Mouse (Mus musculus): ENCODE measurements around the gene Ppie. TPM values are rescaled to one million over a fixed set of nuclear protein-coding genes. Genes with fewer than 3 reads are reported as not detected.
"Not testable (repeated sequence)": the region's sequence is repeated elsewhere in the genome, so short reads cannot be mapped to it uniquely, and the experiment has no call there.

Ppie gene
- 61.7 and 65.7 TPM in 2 replicates for polyA plus RNA-seq (2014; fragmentation: Nextera tagmentation; extraction: Ambion mirVana)

- Histone ChIP-seq H3K4me1 (ENCODE audit: control insufficient read depth, insufficient read depth, low read length) (peaks cover 16% of the 10 kb centered on the region), H3K9ac (replicated peaks; ENCODE audit: low read length) (peak within 1 kb of the TSS; percentile 57), H3K4me3 (replicated peaks; ENCODE audit: low read depth, low read length) (peak within 1 kb of the TSS; percentile 66), H3K9me3 (ENCODE audit: control insufficient read depth, low read length) (no peaks in the 10 kb centered on the region), H3K27ac (replicated peaks; ENCODE audit: low read depth, low read length) (peak within 1 kb of the TSS; percentile 76), H3K27me3 (ENCODE audit: control insufficient read depth, insufficient read depth, low read length) (no peaks in the 10 kb centered on the region), H3K4me2 (ENCODE audit: low read length) (peak within 1 kb of the TSS; percentile 82), H3K36me3 (ENCODE audit: control insufficient read depth, insufficient read depth, low read length) (peaks cover 19% of the 10 kb centered on the region)
- ATAC-seq (ENCODE audit: low FRiP score, low TSS enrichment) (peak; percentile 95), DNase-seq (peak; percentile 94)
- under 1% methylated on average over 34 of the region's 34 CpGs for WGBS
These were observed at the start of gene Ppie for GRCm38 (mm10) chr4:123139513-123140154. Ppie (minus strand) TSS chr4:123139951.

GRCm38 (mm10) chr4:123184816-123185215 is 45.1 kb upstream of the Ppie start:
- H3K4me2 ChIP-seq (ENCODE audit: low read length) = peak overlapping the region; percentile 76
- peak overlapping the region; percentile 43; the same call in 1 of the 2 replicates for H3K27ac ChIP-seq (replicated peaks; ENCODE audit: low read depth, low read length)
- H3K4me1 ChIP-seq (ENCODE audit: control insufficient read depth, insufficient read depth, low read length) = peaks cover 15% of the 10 kb centered on the region
- ATAC-seq (ENCODE audit: low FRiP score, low TSS enrichment) (no peak), DNase-seq (peak; percentile 76)
- no peaks in the 10 kb centered on the region for H3K36me3 ChIP-seq (ENCODE audit: control insufficient read depth, insufficient read depth, low read length)
- H3K9ac ChIP-seq (replicated peaks; ENCODE audit: low read length) = no peak overlapping the region
- WGBS = 29% methylated on average over 3 of the region's 3 CpGs
- no peak overlapping the region for H3K4me3 ChIP-seq (replicated peaks; ENCODE audit: low read depth, low read length)
- H3K9me3 ChIP-seq (ENCODE audit: control insufficient read depth, low read length) = no peaks in the 10 kb centered on the region
- H3K27me3 ChIP-seq (ENCODE audit: control insufficient read depth, insufficient read depth, low read length) = peaks cover 22% of the 10 kb centered on the region

GRCm38 (mm10) chr4:123183239-123184056 is 43.7 kb upstream of the Ppie start:
- Histone ChIP-seq H3K27me3 (ENCODE audit: control insufficient read depth, insufficient read depth, low read length) (peaks cover 22% of the 10 kb centered on the region), H3K27ac (replicated peaks; ENCODE audit: low read depth, low read length) (peak overlapping the region; percentile 66), H3K9me3 (ENCODE audit: control insufficient read depth, low read length) (no peaks in the 10 kb centered on the region), H3K9ac (replicated peaks; ENCODE audit: low read length) (peak overlapping the region; percentile 57), H3K4me2 (ENCODE audit: low read length) (peak overlapping the region; percentile 76), H3K4me3 (replicated peaks; ENCODE audit: low read depth, low read length) (peak overlapping the region; percentile 51), H3K4me1 (ENCODE audit: control insufficient read depth, insufficient read depth, low read length) (peaks cover 15% of the 10 kb centered on the region), H3K36me3 (ENCODE audit: control insufficient read depth, insufficient read depth, low read length) (no peaks in the 10 kb centered on the region)
- WGBS = 9% methylated on average over 44 of the region's 44 CpGs
- peak; percentile 91 for ATAC-seq (ENCODE audit: low FRiP score, low TSS enrichment)
- peak; percentile 92 for DNase-seq

- Histone ChIP-seq H3K27me3 (ENCODE audit: control insufficient read depth, insufficient read depth, low read length) (peaks cover 22% of the 10 kb centered on the region), H3K27ac (replicated peaks; ENCODE audit: low read depth, low read length) (peak within 1 kb of the TSS; percentile 66), H3K4me2 (ENCODE audit: low read length) (peak within 1 kb of the TSS; percentile 76), H3K36me3 (ENCODE audit: control insufficient read depth, insufficient read depth, low read length) (no peaks in the 10 kb centered on the region), H3K4me3 (replicated peaks; ENCODE audit: low read depth, low read length) (peak within 1 kb of the TSS; percentile 51), H3K4me1 (ENCODE audit: control insufficient read depth, insufficient read depth, low read length) (peaks cover 15% of the 10 kb centered on the region), H3K9me3 (ENCODE audit: control insufficient read depth, low read length) (no peaks in the 10 kb centered on the region), H3K9ac (replicated peaks; ENCODE audit: low read length) (peak within 1 kb of the TSS; percentile 57)
- WGBS = under 1% methylated on average over 44 of the region's 44 CpGs
- peak; percentile 68 for ATAC-seq (ENCODE audit: low FRiP score, low TSS enrichment)
- DNase-seq = peak; percentile 85
These were observed 42.8 kb upstream of the Ppie start, which contains the start of gene Hpcal4 for GRCm38 (mm10) chr4:123182328-123183238. Hpcal4 (plus strand) TSS chr4:123183227.

- H3K9me3 ChIP-seq (ENCODE audit: control insufficient read depth, low read length) = peaks cover 6% of the 10 kb centered on the region; the same call in 1 of the 2 replicates
- no peak overlapping the region for H3K4me3 ChIP-seq (replicated peaks; ENCODE audit: low read depth, low read length)
- ATAC-seq (ENCODE audit: low FRiP score, low TSS enrichment) (no peak), DNase-seq (peak; percentile 14)
- H3K4me1 ChIP-seq (ENCODE audit: control insufficient read depth, insufficient read depth, low read length) = no peaks in the 10 kb centered on the region
- H3K9ac ChIP-seq (replicated peaks; ENCODE audit: low read length) = no peak overlapping the region
- H3K27me3 ChIP-seq (ENCODE audit: control insufficient read depth, insufficient read depth, low read length) = no peaks in the 10 kb centered on the region
- H3K4me2 ChIP-seq (ENCODE audit: low read length) = no peak overlapping the region
- no peaks in the 10 kb centered on the region for H3K36me3 ChIP-seq (ENCODE audit: control insufficient read depth, insufficient read depth, low read length)
- no peak overlapping the region for H3K27ac ChIP-seq (replicated peaks; ENCODE audit: low read depth, low read length)
These were observed 32.1 kb upstream of the Ppie start for GRCm38 (mm10) chr4:123171811-123172210.

GRCm38 (mm10) chr4:123164157-123164556 is 24.4 kb upstream of the Ppie start:
- WGBS = 92% methylated on average over 15 of the region's 15 CpGs
- Histone ChIP-seq H3K4me3 (replicated peaks; ENCODE audit: low read depth, low read length) (no peak overlapping the region), H3K27ac (replicated peaks; ENCODE audit: low read depth, low read length) (no peak overlapping the region), H3K4me1 (ENCODE audit: control insufficient read depth, insufficient read depth, low read length) (peaks cover 14% of the 10 kb centered on the region), H3K27me3 (ENCODE audit: control insufficient read depth, insufficient read depth, low read length) (no peaks in the 10 kb centered on the region), H3K9me3 (ENCODE audit: control insufficient read depth, low read length) (0 out of 2 replicates have a peak, but pooled peaks cover 2% of the 10 kb centered on the region), H3K4me2 (ENCODE audit: low read length) (no peak overlapping the region), H3K9ac (replicated peaks; ENCODE audit: low read length) (no peak overlapping the region), H3K36me3 (ENCODE audit: control insufficient read depth, insufficient read depth, low read length) (no peaks in the 10 kb centered on the region)
- DNase-seq = no peak
- no peak for ATAC-seq (ENCODE audit: low FRiP score, low TSS enrichment)

GRCm38 (mm10) chr4:123162305-123162917 is 22.7 kb upstream of the Ppie start:
- no peak for ATAC-seq (ENCODE audit: low FRiP score, low TSS enrichment)
- Histone ChIP-seq H3K36me3 (ENCODE audit: control insufficient read depth, insufficient read depth, low read length) (no peaks in the 10 kb centered on the region), H3K9ac (replicated peaks; ENCODE audit: low read length) (no peak overlapping the region; the same call in 1 of the 2 replicates), H3K27me3 (ENCODE audit: control insufficient read depth, insufficient read depth, low read length) (no peaks in the 10 kb centered on the region), H3K4me2 (ENCODE audit: low read length) (peak overlapping the region; percentile 45), H3K4me3 (replicated peaks; ENCODE audit: low read depth, low read length) (no peak overlapping the region), H3K4me1 (ENCODE audit: control insufficient read depth, insufficient read depth, low read length) (peaks cover 14% of the 10 kb centered on the region), H3K27ac (replicated peaks; ENCODE audit: low read depth, low read length) (peak overlapping the region; percentile 20; the same call in 1 of the 2 replicates), H3K9me3 (ENCODE audit: control insufficient read depth, low read length) (no peaks in the 10 kb centered on the region)
- peak; percentile 72 for DNase-seq
- WGBS = 8% methylated on average over 15 of the region's 15 CpGs

- H3K27ac ChIP-seq (replicated peaks; ENCODE audit: low read depth, low read length); H3K27me3 ChIP-seq (ENCODE audit: control insufficient read depth, insufficient read depth, low read length); ATAC-seq (ENCODE audit: low FRiP score, low TSS enrichment); H3K36me3 ChIP-seq (ENCODE audit: control insufficient read depth, insufficient read depth, low read length); H3K4me2 ChIP-seq (ENCODE audit: low read length); H3K9ac ChIP-seq (replicated peaks; ENCODE audit: low read length); H3K4me3 ChIP-seq (replicated peaks; ENCODE audit: low read depth, low read length); DNase-seq; H3K9me3 ChIP-seq (ENCODE audit: control insufficient read depth, low read length): not testable (repeated sequence)
- H3K4me1 ChIP-seq (ENCODE audit: control insufficient read depth, insufficient read depth, low read length) = peaks cover 14% of the 10 kb centered on the region
- WGBS = 90% methylated on average over 3 of the region's 3 CpGs
These were observed 21.5 kb upstream of the Ppie start for GRCm38 (mm10) chr4:123161251-123161650.
